Comparison of ENCODE assay signal across 10 mouse cellular contexts in the genomic region with DNA sequence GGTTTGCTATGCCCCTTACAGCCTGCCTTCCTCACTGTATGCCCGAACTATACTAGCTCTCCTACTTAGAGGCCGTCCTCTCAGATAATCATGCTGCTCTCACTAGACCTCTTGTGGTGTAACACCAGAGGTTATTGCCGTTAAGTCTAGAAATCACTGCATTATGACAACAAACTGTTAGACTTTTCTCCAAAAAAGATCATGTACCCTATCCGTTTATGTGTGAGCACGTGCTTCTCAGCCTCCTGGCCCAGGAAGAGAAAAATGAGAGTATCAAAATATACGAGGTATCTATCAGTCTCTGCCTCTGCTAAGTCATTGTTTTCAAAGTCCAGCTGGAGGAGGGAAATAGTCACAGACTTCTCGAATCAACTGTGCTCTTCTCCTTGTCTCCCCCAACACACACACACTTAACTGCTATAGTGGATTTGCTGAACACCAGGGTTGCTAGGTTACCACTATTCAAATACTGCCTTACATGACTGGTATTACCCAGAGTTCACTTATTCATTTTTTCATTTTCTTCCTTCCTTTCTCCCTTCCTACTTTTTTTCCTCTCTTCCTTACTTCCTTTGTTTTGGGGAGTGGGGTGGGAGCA. TPM values are rescaled to one million over a fixed set of nuclear protein-coding genes. Genes with fewer than 3 reads are reported as not detected.
DNase-seq lines count a peak whose midpoint lies in the region; ATAC-seq and TF ChIP-seq lines count a peak whose summit lies in the region.
"Had no signal": no experiment of that assay in that cellular context is flagged by ENCODE, and none has a peak within 500 bp of the region (broad histone marks: within the 10 kb centered on the region; RNA-seq: fewer than 3 reads in every experiment).

No protein-coding gene starts in this region.

- H3K4me2 ChIP-seq in hindbrain, embryonic 15.5 days, result no peak overlapping the region
- H3K4me2 ChIP-seq in hindbrain, embryonic 11.5 days (replicated peaks; ENCODE audit: low read depth, low read length), result no peak overlapping the region

- H3K9me3 ChIP-seq in hindbrain, embryonic 15.5 days, result no peaks in the 10 kb centered on the region
- H3K9me3 ChIP-seq in hindbrain, embryonic 11.5 days (ENCODE audit: control insufficient read depth, low read length), result no peaks in the 10 kb centered on the region
- H3K9me3 ChIP-seq in midbrain, embryonic 10.5 days (replicated peaks), result no peaks in the 10 kb centered on the region

- H3ac ChIP-seq in C2C12 (ENCODE audit: control insufficient read depth, insufficient read length, low read depth), result no peak overlapping the region

- no peak overlapping the region for H3K27ac ChIP-seq in hindbrain, embryonic 15.5 days (replicated peaks)
- no peak overlapping the region for H3K27ac ChIP-seq in hindbrain, embryonic 11.5 days (ENCODE audit: low read depth, low read length)
- peak overlapping the region; percentile 17; the same call in 1 of the 2 replicates for H3K27ac ChIP-seq in midbrain, embryonic 10.5 days (replicated peaks)

- no peaks in the 10 kb centered on the region for H3K36me3 ChIP-seq in hindbrain, embryonic 15.5 days
- no peaks in the 10 kb centered on the region for H3K36me3 ChIP-seq in hindbrain, embryonic 11.5 days (ENCODE audit: control insufficient read depth, insufficient read depth, low read length)
- no peaks in the 10 kb centered on the region for H3K36me3 ChIP-seq in C2C12 (ENCODE audit: control insufficient read depth, insufficient read depth)
- H3K36me3 ChIP-seq in midbrain, embryonic 10.5 days, result no peaks in the 10 kb centered on the region

- H3K9ac ChIP-seq in hindbrain, embryonic 15.5 days, result no peak overlapping the region
- H3K9ac ChIP-seq in hindbrain, embryonic 11.5 days (ENCODE audit: low read depth, low read length), result no peak overlapping the region

- no peaks in the 10 kb centered on the region for H3K79me3 ChIP-seq in C2C12 (ENCODE audit: low read depth)

- no peak for DNase-seq in hindbrain, embryonic 11.5 days (ENCODE audit: low spot score)
- peak; percentile 18 for DNase-seq in NIH3T3 (ENCODE audit: low read depth)
- no peak for DNase-seq in midbrain, embryonic 10.5 days (ENCODE audit: low spot score)
- no peak for DNase-seq in layer of hippocampus, adult 11-12 months (ENCODE audit: low spot score)
- DNase-seq in T-cell, adult 2 months (ENCODE audit: low spot score), result no peak
- DNase-seq: cerebellum, adult 8-10 months; kidney, postnatal 10 days; thymus, postnatal 36 days had no signal

- peaks cover 13% of the 10 kb centered on the region for H3K4me1 ChIP-seq in hindbrain, embryonic 15.5 days (replicated peaks)
- 0 out of 2 replicates have a peak, but pooled peaks cover 2% of the 10 kb centered on the region for H3K4me1 ChIP-seq in hindbrain, embryonic 11.5 days (replicated peaks; ENCODE audit: control insufficient read depth, insufficient read depth, low read length)
- peaks cover 27% of the 10 kb centered on the region for H3K4me1 ChIP-seq in midbrain, embryonic 10.5 days

- WGBS in hindbrain, embryonic 15.5 days, result 46% methylated on average over 7 of the region's 7 CpGs
- WGBS in hindbrain, embryonic 11.5 days, result 60% methylated on average over 7 of the region's 7 CpGs
- 62% methylated on average over 7 of the region's 7 CpGs for WGBS in midbrain, embryonic 10.5 days

- H3K79me2 ChIP-seq in C2C12 (ENCODE audit: control insufficient read depth, insufficient read depth), result no peaks in the 10 kb centered on the region

- no peak for TF ChIP-seq CTCF in C2C12 (IDR thresholded peaks at IDR 0.05; ENCODE audit: control insufficient read depth, insufficient read depth, insufficient read length)

- H3K4me3 ChIP-seq in hindbrain, embryonic 15.5 days, result no peak overlapping the region
- H3K4me3 ChIP-seq in hindbrain, embryonic 11.5 days (ENCODE audit: low read depth, low read length), result no peak overlapping the region
- H3K4me3 ChIP-seq in C2C12 (ENCODE audit: insufficient read depth, poor library complexity, severe bottlenecking), result no peak overlapping the region
- no peak overlapping the region for H3K4me3 ChIP-seq in midbrain, embryonic 10.5 days

- ATAC-seq in hindbrain, embryonic 15.5 days (ENCODE audit: low FRiP score, low read depth), result peak; percentile 50; the same call in 1 of the 2 replicates
- no peak for ATAC-seq in hindbrain, embryonic 11.5 days (ENCODE audit: low FRiP score)

- no peaks in the 10 kb centered on the region for H3K27me3 ChIP-seq in hindbrain, embryonic 15.5 days
- no peaks in the 10 kb centered on the region for H3K27me3 ChIP-seq in hindbrain, embryonic 11.5 days (ENCODE audit: control insufficient read depth, insufficient read depth, low read length)
- no peaks in the 10 kb centered on the region for H3K27me3 ChIP-seq in C2C12 (ENCODE audit: control insufficient read depth, insufficient read depth, insufficient read length)
- H3K27me3 ChIP-seq in midbrain, embryonic 10.5 days (ENCODE audit: low read depth, poor library complexity, severe bottlenecking), result peaks cover 15% of the 10 kb centered on the region

TF ChIP-seq in C2C12, 6 proteins besides CTCF, POLR2A, EP300 and RAD21:
- TF ChIP-seq MAX (IDR thresholded peaks at IDR 0.05), result peak; percentile 56
- no peak for TF ChIP-seq MYOG (IDR thresholded peaks at IDR 0.05; ENCODE audit: control insufficient read depth, extremely low read depth, insufficient read length)

RNA-seq across cellular contexts. Expression of a gene that starts 5.8 kb away (rescaled TPM):
- polyA plus RNA-seq in hindbrain, embryonic 15.5 days (2015; fragmentation: Nextera tagmentation; extraction: Ambion mirVana), result 20.7 and 21.4 TPM in 2 replicates
- 44.9 and 48.9 TPM in 2 replicates for polyA plus RNA-seq in hindbrain, embryonic 11.5 days (2014; fragmentation: Nextera tagmentation; extraction: Ambion mirVana)
- polyA plus RNA-seq in C2C12 (2012; fragmentation: generic; extraction: Trizol), result 8.9 TPM
- 38.1 and 38.7 TPM in 2 replicates for polyA plus RNA-seq in midbrain, embryonic 10.5 days (2016; fragmentation: Nextera tagmentation; extraction: Ambion mirVana)

RNA-seq across cellular contexts. Expression of a gene that starts 13.7 kb away (rescaled TPM):
- not detected in 2 replicates for polyA plus RNA-seq in hindbrain, embryonic 15.5 days (2015; fragmentation: Nextera tagmentation; extraction: Ambion mirVana)
- not detected in 2 replicates for polyA plus RNA-seq in hindbrain, embryonic 11.5 days (2014; fragmentation: Nextera tagmentation; extraction: Ambion mirVana)
- not detected for polyA plus RNA-seq in C2C12 (2012; fragmentation: generic; extraction: Trizol)
- not detected in 2 replicates for polyA plus RNA-seq in midbrain, embryonic 10.5 days (2016; fragmentation: Nextera tagmentation; extraction: Ambion mirVana)
